Mouse (Mus musculus) stomach, postnatal 0 days (tissue): Measurements from ENCODE around the gene Rubcnl.

Experiments
- CTCF ChIP-seq: IDR thresholded peaks from 2 replicates; pipeline ENCODE4 v1.5.1; 2016; ENCODE audit warnings: antibody characterized with exemption, low read depth, mild to moderate bottlenecking, moderate library complexity
- EP300 ChIP-seq: optimal IDR thresholded peaks from 2 replicates; pipeline ENCODE3; 2016; ENCODE audit warnings: antibody characterized with exemption

DNA sequence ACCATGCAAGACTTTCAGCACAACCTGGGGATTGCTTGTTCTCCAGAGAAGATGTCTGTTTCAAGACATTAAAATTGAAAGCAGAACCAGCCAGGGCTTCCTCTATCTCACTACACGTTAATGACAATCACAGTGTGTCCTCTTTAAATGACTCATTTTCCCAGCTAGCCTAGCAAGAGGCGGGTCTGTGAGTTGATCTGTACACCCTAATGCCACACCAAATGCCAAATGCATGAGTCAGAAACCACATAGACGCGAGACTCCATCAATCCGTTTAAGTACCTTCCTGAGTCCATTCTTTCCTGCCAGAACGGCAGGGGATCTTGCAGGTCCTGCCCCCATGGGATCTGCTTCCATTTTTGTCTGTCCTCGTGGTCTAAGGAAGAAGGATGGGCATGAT, 29.4 kb downstream of the Rubcnl start:
- TF ChIP-seq CTCF (no peak), EP300 (no peak)
